Mouse (Mus musculus): ENCODE results near the gene Tdp1.

DNA sequence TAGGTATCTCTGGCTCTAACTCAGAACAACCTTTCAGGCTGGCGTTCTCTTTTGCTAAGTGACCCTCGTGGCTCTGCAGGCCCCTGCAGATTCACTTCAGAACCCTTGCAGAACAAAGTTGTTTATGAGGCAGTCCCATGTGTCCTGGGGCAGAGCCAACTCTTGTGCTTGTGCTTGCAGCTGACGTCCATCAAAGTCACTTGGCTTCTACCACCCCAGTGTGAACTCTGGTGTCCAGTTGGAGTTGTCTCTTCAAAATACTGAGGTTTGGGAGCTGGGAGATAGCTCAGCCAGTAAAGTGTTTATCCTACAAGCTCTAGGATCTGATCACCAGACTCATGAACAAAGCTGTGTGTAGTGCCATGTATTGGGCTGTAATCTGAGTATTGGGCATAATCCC is 117.6 kb downstream of the Tdp1 start:
- TF ChIP-seq POU5F1 (IDR thresholded peaks at IDR 0.05; ENCODE audit: borderline replicate concordance, low read length) (no peak), CTCF (conservative IDR thresholded peaks at IDR 0.05; ENCODE audit: low read length) (no peak), NANOG (IDR thresholded peaks at IDR 0.05; ENCODE audit: borderline replicate concordance, low read length) (no peak)

Measured in E14TG2a.4 (cell line).